Mouse (Mus musculus): ENCODE measurements at regions not wholly inside any gene's neighbourhood (a gene's known extent, or its start where the extent isn't known, plus 50 kb on each side); places are given as distances from the start of the nearest gene placed in this dataset.

DNA sequence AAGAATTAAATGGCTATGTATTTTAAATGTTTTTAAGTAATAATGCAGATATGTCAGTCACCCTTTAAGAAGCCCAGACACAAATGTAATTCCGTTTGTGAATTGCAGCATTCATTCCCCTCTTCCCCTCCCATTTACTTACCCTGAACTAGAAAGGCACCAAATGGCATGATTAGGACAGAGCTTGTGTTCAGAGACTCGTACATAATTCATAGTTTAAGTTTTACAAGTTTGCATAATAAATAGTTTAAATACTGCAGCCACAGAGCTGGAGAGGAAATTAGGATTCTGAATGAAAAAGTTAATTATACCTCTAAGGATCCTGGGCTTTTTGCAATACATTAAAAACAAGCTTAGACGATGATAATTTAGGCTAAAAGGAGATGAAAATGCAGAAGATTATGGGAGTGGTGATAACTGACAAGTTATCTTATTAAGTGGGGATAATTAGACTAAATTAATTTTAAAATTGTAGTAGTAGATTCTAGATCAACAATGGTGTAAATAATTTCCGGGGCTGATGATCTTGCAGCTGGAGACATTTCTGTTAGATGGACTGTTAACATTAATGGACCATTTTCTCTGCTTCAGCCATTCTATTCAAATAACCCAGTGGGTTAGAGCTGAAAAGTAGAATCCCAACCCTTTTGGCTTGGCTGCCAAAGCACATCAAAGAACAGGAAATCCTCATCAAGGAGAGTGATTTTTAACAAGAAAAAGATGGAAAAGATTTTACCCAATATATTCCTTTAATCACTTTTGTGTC lies 897.2 kb downstream of the Brinp1 start:
- no peaks in the 10 kb centered on the region for H3K4me1 ChIP-seq (replicated peaks; ENCODE audit: insufficient read depth, low read length)
- H3K9ac ChIP-seq (ENCODE audit: low read depth, low read length), result no peak overlapping the region
- no peak overlapping the region for H3K27ac ChIP-seq
- no peak overlapping the region for H3K4me2 ChIP-seq (ENCODE audit: low read length)
- H3K4me3 ChIP-seq (replicated peaks; ENCODE audit: low read depth, low read length), result no peak overlapping the region
- WGBS, result 62% methylated on average over 4 of the region's 4 CpGs
- no peaks in the 10 kb centered on the region for H3K9me3 ChIP-seq (replicated peaks; ENCODE audit: low read length)
- no peaks in the 10 kb centered on the region for H3K27me3 ChIP-seq (ENCODE audit: insufficient read depth, low read length)
- no peak for ATAC-seq (replicated peaks; ENCODE audit: low FRiP score, low read depth)
- no peaks in the 10 kb centered on the region for H3K36me3 ChIP-seq (ENCODE audit: insufficient read depth, low read length)
- no peak for DNase-seq (ENCODE audit: low spot score)
- TF ChIP-seq CTCF (IDR thresholded peaks at IDR 0.05; ENCODE audit: low read depth), result no peak

DNA sequence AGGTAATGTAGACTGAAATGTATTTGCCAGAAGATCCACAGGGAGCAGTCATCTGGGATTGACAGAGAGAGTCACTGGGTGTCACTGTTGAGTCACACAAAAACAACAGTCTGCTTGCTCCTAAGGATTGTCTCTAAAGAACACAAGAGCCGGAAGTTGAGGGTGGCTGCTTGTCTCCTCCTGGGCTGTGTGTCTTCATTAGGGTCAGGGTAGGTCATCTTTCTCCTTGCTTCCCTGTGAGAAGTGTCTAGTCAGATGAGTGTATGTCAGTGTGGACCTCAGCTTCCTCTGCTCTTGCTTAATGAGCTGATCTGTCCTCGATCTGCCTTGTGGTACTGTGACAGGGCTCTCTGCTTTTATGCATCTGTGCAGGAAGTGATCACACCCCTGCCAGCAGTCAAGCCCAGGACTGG lies 931.3 kb downstream of the Brinp1 start:
- Histone ChIP-seq H3K36me3 (ENCODE audit: insufficient read depth, low read length) (no peaks in the 10 kb centered on the region), H3K27ac (no peak overlapping the region), H3K27me3 (ENCODE audit: insufficient read depth, low read length) (no peaks in the 10 kb centered on the region), H3K4me2 (ENCODE audit: low read length) (no peak overlapping the region), H3K4me1 (replicated peaks; ENCODE audit: insufficient read depth, low read length) (no peaks in the 10 kb centered on the region), H3K4me3 (replicated peaks; ENCODE audit: low read depth, low read length) (no peak overlapping the region), H3K9me3 (replicated peaks; ENCODE audit: low read length) (no peaks in the 10 kb centered on the region), H3K9ac (ENCODE audit: low read depth, low read length) (no peak overlapping the region)
- TF ChIP-seq CTCF (IDR thresholded peaks at IDR 0.05; ENCODE audit: low read depth), result peak; percentile 67
- WGBS, result 3% methylated on average over 2 of the region's 2 CpGs
- DNase-seq (ENCODE audit: low spot score) (peak; percentile 67), ATAC-seq (replicated peaks; ENCODE audit: low FRiP score, low read depth) (peak; percentile 71; the same call in 1 of the 2 replicates)

DNA sequence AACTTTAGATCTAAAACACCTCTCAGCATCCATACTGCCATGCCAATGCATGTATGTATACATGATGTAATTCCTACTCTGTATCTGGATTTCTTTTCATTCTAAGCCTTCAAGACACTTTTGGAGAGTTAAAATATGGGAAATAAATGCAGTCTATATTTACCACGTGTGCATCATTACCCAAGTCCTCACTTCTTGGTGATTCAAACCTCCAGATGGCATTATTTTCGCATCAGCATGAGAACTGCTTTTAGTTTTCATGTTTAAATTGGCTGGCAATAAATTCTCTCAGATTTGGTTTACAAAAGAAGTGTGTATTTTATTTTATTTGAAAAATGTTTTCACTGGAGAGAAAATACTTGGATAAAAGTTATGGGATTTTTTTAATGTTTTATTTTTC lies 942.8 kb downstream of the Brinp1 start:
- ATAC-seq (replicated peaks; ENCODE audit: low FRiP score, low read depth) (no peak), DNase-seq (ENCODE audit: low spot score) (no peak)
- Histone ChIP-seq H3K27me3 (ENCODE audit: insufficient read depth, low read length) (no peaks in the 10 kb centered on the region), H3K4me1 (replicated peaks; ENCODE audit: insufficient read depth, low read length) (no peaks in the 10 kb centered on the region), H3K9me3 (replicated peaks; ENCODE audit: low read length) (no peaks in the 10 kb centered on the region), H3K4me2 (ENCODE audit: low read length) (no peak overlapping the region), H3K4me3 (replicated peaks; ENCODE audit: low read depth, low read length) (no peak overlapping the region), H3K9ac (ENCODE audit: low read depth, low read length) (no peak overlapping the region), H3K27ac (no peak overlapping the region), H3K36me3 (ENCODE audit: insufficient read depth, low read length) (no peaks in the 10 kb centered on the region)
- TF ChIP-seq CTCF (IDR thresholded peaks at IDR 0.05; ENCODE audit: low read depth), result no peak
- WGBS, result 64% methylated on average over 2 of the region's 2 CpGs

DNA sequence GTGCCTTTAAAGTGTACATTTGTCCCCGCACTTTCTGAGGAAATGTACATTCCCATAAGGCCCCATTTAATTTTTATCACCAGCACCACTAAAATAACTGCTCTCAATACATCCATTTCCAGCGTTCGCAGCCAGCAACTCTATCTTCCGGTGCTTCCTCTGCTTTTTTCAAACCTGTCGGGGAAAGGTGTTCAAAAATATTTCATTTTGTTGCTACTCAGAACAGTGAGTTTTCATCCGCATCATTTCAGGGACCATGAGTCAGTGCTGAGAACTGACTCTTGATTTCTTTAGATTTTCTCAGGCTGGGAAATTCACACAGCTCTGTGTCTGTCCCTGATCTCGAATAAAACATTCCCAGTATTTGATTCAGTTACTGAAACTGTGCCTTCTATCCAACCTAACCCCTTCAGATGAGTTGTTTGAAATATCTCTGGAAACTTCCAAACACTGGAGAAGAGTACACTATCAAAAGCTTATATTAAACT lies 959.4 kb downstream of the Brinp1 start:
- no peak for ATAC-seq (replicated peaks; ENCODE audit: low FRiP score, low read depth)
- Histone ChIP-seq H3K9ac (ENCODE audit: low read depth, low read length) (no peak overlapping the region), H3K27ac (no peak overlapping the region), H3K4me2 (ENCODE audit: low read length) (no peak overlapping the region), H3K27me3 (ENCODE audit: insufficient read depth, low read length) (no peaks in the 10 kb centered on the region), H3K4me1 (replicated peaks; ENCODE audit: insufficient read depth, low read length) (no peaks in the 10 kb centered on the region), H3K36me3 (ENCODE audit: insufficient read depth, low read length) (no peaks in the 10 kb centered on the region), H3K9me3 (replicated peaks; ENCODE audit: low read length) (no peaks in the 10 kb centered on the region), H3K4me3 (replicated peaks; ENCODE audit: low read depth, low read length) (no peak overlapping the region)
- no peak for DNase-seq (ENCODE audit: low spot score)
- WGBS, result 79% methylated on average over 7 of the region's 7 CpGs
- TF ChIP-seq CTCF (IDR thresholded peaks at IDR 0.05; ENCODE audit: low read depth), result no peak

DNA sequence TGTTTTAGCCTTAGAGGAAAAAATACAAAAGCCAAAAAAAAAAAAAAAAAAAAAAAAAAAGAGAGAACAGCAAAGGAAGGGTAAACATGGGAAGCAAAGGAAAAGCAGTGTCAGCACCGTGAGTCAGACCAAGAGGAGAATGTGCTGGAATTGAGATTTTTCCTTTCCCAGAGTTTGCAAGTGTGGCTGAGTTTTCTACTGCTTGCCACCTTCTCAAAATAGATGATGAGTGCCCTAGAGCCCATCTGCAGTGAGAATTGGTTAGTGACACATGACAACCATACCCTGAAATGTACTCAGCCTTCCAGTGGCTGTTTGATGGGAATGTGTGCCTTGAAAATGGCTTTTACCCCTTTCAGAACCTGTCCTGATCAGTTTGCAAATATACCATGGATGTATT lies 990.7 kb downstream of the Brinp1 start:
- Histone ChIP-seq H3K27ac (no peak overlapping the region), H3K4me1 (replicated peaks; ENCODE audit: insufficient read depth, low read length) (no peaks in the 10 kb centered on the region), H3K4me2 (ENCODE audit: low read length) (no peak overlapping the region), H3K4me3 (replicated peaks; ENCODE audit: low read depth, low read length) (no peak overlapping the region), H3K36me3 (ENCODE audit: insufficient read depth, low read length) (no peaks in the 10 kb centered on the region), H3K9ac (ENCODE audit: low read depth, low read length) (no peak overlapping the region), H3K27me3 (ENCODE audit: insufficient read depth, low read length) (no peaks in the 10 kb centered on the region), H3K9me3 (replicated peaks; ENCODE audit: low read length) (no peaks in the 10 kb centered on the region)
- TF ChIP-seq CTCF (IDR thresholded peaks at IDR 0.05; ENCODE audit: low read depth), result no peak
- ATAC-seq (replicated peaks; ENCODE audit: low FRiP score, low read depth), result no peak
- WGBS, result 67% methylated on average over 1 of the region's 1 CpGs
- DNase-seq (ENCODE audit: low spot score), result no peak

DNA sequence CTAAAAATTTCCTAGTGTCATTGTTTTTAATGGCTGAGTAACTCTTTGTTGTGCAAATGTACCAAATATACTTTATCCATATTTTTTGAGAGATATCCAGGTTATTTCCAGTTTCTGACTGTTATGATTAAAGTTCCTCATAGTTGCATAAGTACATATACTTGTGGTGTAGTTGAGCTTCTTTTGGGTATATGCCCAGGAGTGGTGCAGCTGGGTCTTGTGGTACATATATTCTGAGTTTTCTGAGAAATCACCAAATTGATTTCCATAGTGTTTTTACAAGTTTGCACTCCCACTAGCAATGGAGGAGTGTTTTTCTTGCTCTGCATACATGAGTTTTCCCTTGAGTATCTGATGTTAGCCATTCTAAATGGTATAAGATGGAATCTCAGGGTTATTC lies 1006.2 kb downstream of the Brinp1 start:
- Histone ChIP-seq H3K4me1 (replicated peaks; ENCODE audit: insufficient read depth, low read length) (no peaks in the 10 kb centered on the region), H3K9me3 (replicated peaks; ENCODE audit: low read length) (no peaks in the 10 kb centered on the region), H3K9ac (ENCODE audit: low read depth, low read length) (no peak overlapping the region), H3K4me3 (replicated peaks; ENCODE audit: low read depth, low read length) (no peak overlapping the region), H3K36me3 (ENCODE audit: insufficient read depth, low read length) (no peaks in the 10 kb centered on the region), H3K27me3 (ENCODE audit: insufficient read depth, low read length) (no peaks in the 10 kb centered on the region), H3K27ac (no peak overlapping the region), H3K4me2 (ENCODE audit: low read length) (no peak overlapping the region)
- ATAC-seq (replicated peaks; ENCODE audit: low FRiP score, low read depth) (no peak), DNase-seq (ENCODE audit: low spot score) (no peak)
- TF ChIP-seq CTCF (IDR thresholded peaks at IDR 0.05; ENCODE audit: low read depth), result no peak

DNA sequence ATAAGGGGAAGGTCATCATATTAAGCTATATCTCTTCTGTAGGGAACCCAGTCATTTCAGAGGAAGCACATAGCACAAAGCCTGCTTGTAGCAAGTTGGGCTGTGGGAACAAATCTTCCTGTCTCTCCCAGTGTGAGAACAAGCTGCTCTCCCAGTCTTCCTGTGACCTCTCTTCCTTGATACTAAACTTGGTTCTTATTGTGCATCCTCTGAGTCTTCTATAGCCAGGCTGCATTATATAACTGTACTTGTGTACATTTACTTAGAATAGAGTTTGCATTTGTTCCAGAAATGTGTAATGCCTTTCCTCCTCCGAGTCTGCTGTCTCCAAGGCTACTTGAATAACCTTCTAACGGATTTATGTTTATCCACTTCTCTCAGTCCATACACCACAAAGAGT lies 1021.7 kb downstream of the Brinp1 start:
- H3K4me2 ChIP-seq (ENCODE audit: low read length), result no peak overlapping the region
- H3K9ac ChIP-seq (ENCODE audit: low read depth, low read length), result no peak overlapping the region
- H3K9me3 ChIP-seq (replicated peaks; ENCODE audit: low read length), result no peaks in the 10 kb centered on the region
- DNase-seq (ENCODE audit: low spot score) (no peak), ATAC-seq (replicated peaks; ENCODE audit: low FRiP score, low read depth) (no peak)
- no peaks in the 10 kb centered on the region for H3K27me3 ChIP-seq (ENCODE audit: insufficient read depth, low read length)
- WGBS, result 72% methylated on average over 2 of the region's 2 CpGs
- no peaks in the 10 kb centered on the region for H3K36me3 ChIP-seq (ENCODE audit: insufficient read depth, low read length)
- no peak for TF ChIP-seq CTCF (IDR thresholded peaks at IDR 0.05; ENCODE audit: low read depth)
- H3K4me1 ChIP-seq (replicated peaks; ENCODE audit: insufficient read depth, low read length), result no peaks in the 10 kb centered on the region
- no peak overlapping the region for H3K4me3 ChIP-seq (replicated peaks; ENCODE audit: low read depth, low read length)
- no peak overlapping the region for H3K27ac ChIP-seq

Measured in kidney, postnatal 0 days (tissue).